Mouse (Mus musculus) bone marrow macrophage, adult 2 months (primary cell): ENCODE data around the gene Szrd1.

ENCODE experiments used
- CTCF ChIP-seq: IDR thresholded peaks from 2 replicates; pipeline ENCODE4 v1.5.1; 2012; ENCODE audit warnings: low read depth, mild to moderate bottlenecking, low read length, moderate library complexity
- POLR2A ChIP-seq: IDR thresholded peaks from 2 replicates; pipeline ENCODE4 v1.6.1; 2012; ENCODE audit warnings: mild to moderate bottlenecking, low read depth, low read length, borderline replicate concordance

GRCm38 (mm10) chr4:141073661-141074060, 65.9 kb downstream of the Szrd1 start:
- no peak for TF ChIP-seq CTCF
- no peak for TF ChIP-seq POLR2A
